Mouse (Mus musculus) ES-E14 (cell line): ENCODE data around the gene Cd6.

ENCODE experiments used
- CHD2 ChIP-seq: IDR thresholded peaks from 2 replicates; pipeline ENCODE4 v1.6.1; 2014; ENCODE audit warnings: mild to moderate bottlenecking, low read depth, low read length, inconsistent platforms
- HCFC1 ChIP-seq: IDR thresholded peaks from 2 replicates; pipeline ENCODE4 v1.6.1; 2012; ENCODE audit warnings: low read length, inconsistent platforms, borderline replicate concordance; ENCODE audit not compliant: insufficient read depth
- MAFK ChIP-seq: IDR thresholded peaks from 2 replicates; pipeline ENCODE4 v1.6.1; 2014; ENCODE audit warnings: mild to moderate bottlenecking, low read depth, low read length, inconsistent platforms; ENCODE audit not compliant: insufficient read depth
- ZNF384 ChIP-seq: IDR thresholded peaks from 2 replicates; pipeline ENCODE4 v1.6.1; 2012; ENCODE audit warnings: low read depth, low read length, inconsistent platforms

- TF ChIP-seq CHD2 (no peak), HCFC1 (no peak), ZNF384 (no peak), MAFK (no peak)
Observed at GRCm38 (mm10) chr19:10751607-10752006, 78.3 kb downstream of the Cd6 start.
